Mouse (Mus musculus) heart, embryonic 12.5 days (tissue): ENCODE results near the gene Snn. TPM values are rescaled to one million over a fixed set of nuclear protein-coding genes. Genes with fewer than 3 reads are reported as not detected.
"Not testable (repeated sequence)": the region's sequence is repeated elsewhere in the genome, so short reads cannot be mapped to it uniquely, and the experiment has no call there.

ENCODE experiments used
- ATAC-seq: fragments of 200-750 bp; cut with Nextera tagmentation; 2 replicates; pipeline ENCODE4 v1.8.0; 2017; ENCODE audit warnings: moderate TSS enrichment, moderate library complexity; ENCODE audit not compliant: insufficient number of reproducible peaks, low FRiP score
- H3K27ac ChIP-seq: fragments of 300-500 bp; sonication (generic); 2 replicates; pipeline ENCODE4 v1.5.1; 2016; ENCODE audit warnings: mild to moderate bottlenecking, moderate library complexity; ENCODE audit not compliant: poor library complexity, severe bottlenecking
- H3K27me3 ChIP-seq: fragments of 300-500 bp; sonication (generic); replicated peaks from 2 replicates; pipeline ENCODE4 v1.6.1; 2016; ENCODE audit warnings: mild to moderate bottlenecking, moderate library complexity
- H3K36me3 ChIP-seq: fragments of 300-500 bp; sonication (generic); 2 replicates; pipeline ENCODE4 v1.6.1; 2016; ENCODE audit warnings: mild to moderate bottlenecking, moderate library complexity
- H3K4me1 ChIP-seq: fragments of 300-500 bp; sonication (generic); replicated peaks from 2 replicates; pipeline ENCODE4 v1.6.1; 2016; ENCODE audit warnings: mild to moderate bottlenecking
- H3K4me2 ChIP-seq: fragments of 300-500 bp; sonication (generic); 2 replicates; pipeline ENCODE4 v1.6.1; 2016; ENCODE audit warnings: mild to moderate bottlenecking, moderate library complexity
- H3K4me3 ChIP-seq: fragments of 300-500 bp; sonication (generic); 2 replicates; pipeline ENCODE4 v1.5.1; 2016; ENCODE audit warnings: mild to moderate bottlenecking
- H3K9ac ChIP-seq: fragments of 300-500 bp; sonication (generic); 2 replicates; pipeline ENCODE4 v1.6.1; 2016; ENCODE audit warnings: mild to moderate bottlenecking, moderate library complexity
- H3K9me3 ChIP-seq: fragments of 300-500 bp; sonication (generic); replicated peaks from 2 replicates; pipeline ENCODE4 v1.6.1; 2016; ENCODE audit warnings: mild to moderate bottlenecking, moderate library complexity
- WGBS: fragments of 180-500 bp; shearing (Covaris S2); methylation state at CpG from one replicate; pipeline ENCODE4 v1.1.7; 2016; 5-methylcytosine and 5-hydroxymethylcytosine counted together
- polyA plus RNA-seq: library from polyadenylated mRNA; unstranded; fragments of >200 nt; fragmentation: Nextera tagmentation; extraction: Ambion mirVana; gene quantifications from 2 replicates; pipeline ENCODE4 v1.2.1, GENCODE M21; 2016

The Snn gene
- 38.7 and 39.4 TPM in 2 replicates for polyA plus RNA-seq

DNA sequence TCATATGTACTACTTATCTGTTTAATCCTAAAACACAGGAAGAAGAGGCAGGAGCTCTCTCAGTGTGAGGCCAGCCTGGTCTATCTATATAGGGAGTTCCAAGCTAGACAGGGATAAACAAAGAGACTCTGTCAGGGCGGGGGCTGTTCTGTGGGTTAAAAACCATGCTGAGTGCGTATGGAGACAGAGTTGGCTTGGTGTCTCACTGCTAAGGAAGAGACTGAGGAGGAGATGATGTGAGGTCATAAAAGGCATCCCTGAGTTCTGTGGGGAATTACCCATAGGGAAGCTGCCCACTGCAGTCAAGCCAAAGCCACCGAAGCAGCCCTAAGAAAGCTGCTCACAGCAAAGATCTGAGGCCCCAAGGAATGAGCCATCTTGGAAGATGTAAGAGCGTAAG is at the start of gene Snn:
Gene Snn (plus strand): TSS at position 301 of the 400 bp plus-strand sequence.
- H3K9ac ChIP-seq = no peak within 1 kb of the TSS
- H3K36me3 ChIP-seq = no peaks in the 10 kb centered on the region
- no peaks in the 10 kb centered on the region for H3K9me3 ChIP-seq
- peaks cover 37% of the 10 kb centered on the region for H3K4me1 ChIP-seq
- H3K4me2 ChIP-seq = no peak within 1 kb of the TSS
- H3K27me3 ChIP-seq = no peaks in the 10 kb centered on the region
- H3K27ac ChIP-seq = no peak within 1 kb of the TSS
- H3K4me3 ChIP-seq = no peak within 1 kb of the TSS
- no peak for ATAC-seq
- WGBS = 83% methylated on average over 4 of the region's 4 CpGs

- Histone ChIP-seq H3K4me2 (no peak overlapping the region), H3K9ac (no peak overlapping the region), H3K4me3 (no peak overlapping the region), H3K4me1 (peaks cover 56% of the 10 kb centered on the region), H3K36me3 (no peaks in the 10 kb centered on the region), H3K9me3 (no peaks in the 10 kb centered on the region), H3K27me3 (no peaks in the 10 kb centered on the region), H3K27ac (no peak overlapping the region)
- ATAC-seq = no peak
- 77% methylated on average over 2 of the region's 2 CpGs for WGBS
Measured at GRCm38 (mm10) chr16:11011206-11011605, 49.5 kb upstream of the Snn start.

GRCm38 (mm10) chr16:11011939-11012338 is 48.8 kb upstream of the Snn start:
- no peaks in the 10 kb centered on the region for H3K9me3 ChIP-seq

DNA sequence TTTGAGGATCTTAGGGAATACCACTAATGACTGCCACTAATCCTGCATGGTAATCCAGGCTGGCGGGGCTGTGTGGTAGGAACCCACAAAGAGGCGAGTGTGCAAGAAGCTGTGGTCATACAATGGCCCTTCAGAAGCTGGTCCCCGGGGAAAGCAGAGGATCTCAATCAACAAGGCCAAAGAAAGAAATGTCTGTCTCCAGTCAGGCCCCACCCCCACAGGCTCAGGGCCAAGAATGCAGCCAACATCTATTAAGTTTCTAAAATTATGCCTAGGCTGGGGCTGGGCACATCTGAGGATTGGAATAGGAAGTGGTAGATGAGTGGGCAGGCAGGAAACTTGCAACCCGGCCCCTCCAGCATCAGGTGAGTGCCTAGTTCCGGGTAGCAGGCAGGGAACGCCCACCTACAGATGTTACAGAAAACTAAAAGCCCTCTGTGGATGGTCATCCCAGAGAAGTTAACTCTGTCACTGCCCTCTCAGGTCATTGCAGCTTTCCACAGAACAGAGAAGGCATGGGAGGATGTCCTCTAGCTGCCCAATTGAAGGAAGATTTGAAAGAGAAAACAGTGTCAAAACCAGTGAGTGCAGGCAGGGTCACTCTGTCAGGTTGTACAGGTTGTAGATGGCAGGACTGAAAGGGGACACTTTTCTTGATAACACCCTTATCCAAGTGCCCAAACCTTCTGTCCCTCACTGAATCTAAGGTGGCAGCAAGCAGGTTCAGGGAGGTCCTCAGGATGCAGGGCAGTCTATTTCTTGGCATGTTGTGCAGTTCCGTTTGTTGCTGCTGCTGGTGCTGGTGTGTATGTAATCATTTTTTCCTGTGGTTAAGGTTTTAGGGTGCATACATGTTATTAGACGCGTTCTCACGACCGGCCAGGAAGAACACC is 47.9 kb upstream of the Snn start:
- Histone ChIP-seq H3K9ac (no peak overlapping the region), H3K9me3 (no peaks in the 10 kb centered on the region), H3K4me1 (peaks cover 46% of the 10 kb centered on the region), H3K4me2 (peak overlapping the region; percentile 24), H3K27ac (peak overlapping the region; percentile 55), H3K27me3 (no peaks in the 10 kb centered on the region), H3K36me3 (no peaks in the 10 kb centered on the region), H3K4me3 (no peak overlapping the region)
- ATAC-seq = no peak
- WGBS = 52% methylated on average over 11 of the region's 11 CpGs

More at GRCm38 (mm10) chr16:11011939-11012338, 48.8 kb upstream of the Snn start:
- no peak overlapping the region for H3K4me3 ChIP-seq
- no peak overlapping the region for H3K27ac ChIP-seq
- no peaks in the 10 kb centered on the region for H3K27me3 ChIP-seq
- ATAC-seq = no peak
- no peak overlapping the region for H3K4me2 ChIP-seq
- no peak overlapping the region for H3K9ac ChIP-seq
- WGBS = 88% methylated on average over 4 of the region's 4 CpGs
- no peaks in the 10 kb centered on the region for H3K36me3 ChIP-seq
- H3K4me1 ChIP-seq = peaks cover 49% of the 10 kb centered on the region

DNA sequence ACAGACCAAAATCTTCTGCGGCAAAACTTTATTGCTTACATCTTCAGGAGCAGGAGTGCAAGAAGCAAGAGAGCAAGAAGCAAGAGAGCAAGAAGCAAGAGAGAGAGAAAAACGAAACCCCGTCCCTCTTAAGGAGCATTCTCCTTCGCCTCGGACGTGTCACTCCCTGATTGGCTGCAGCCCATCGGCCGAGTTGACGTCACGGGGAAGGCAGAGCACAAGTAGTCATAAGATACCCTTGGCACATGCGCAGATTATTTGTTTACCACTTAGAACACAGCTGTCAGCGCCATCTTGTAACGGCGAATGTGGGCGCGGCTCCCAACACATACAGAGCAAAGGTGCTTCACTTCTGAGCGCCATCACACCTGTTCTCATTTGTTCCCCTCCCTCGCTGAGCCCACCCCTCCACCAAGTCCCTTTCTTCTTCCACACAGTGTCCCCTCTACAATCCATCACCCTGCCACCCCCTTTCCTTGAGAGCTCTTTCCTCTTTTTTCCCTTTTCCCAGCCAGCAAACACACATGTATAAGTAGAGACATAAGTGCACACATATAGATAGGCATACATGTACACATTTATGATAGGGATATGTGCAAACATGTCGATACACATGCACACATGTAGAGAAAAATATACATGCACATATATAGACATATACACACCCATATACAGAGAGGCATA is 47.1 kb upstream of the Snn start:
- not testable (repeated sequence) for H3K36me3 ChIP-seq, H3K9me3 ChIP-seq, ATAC-seq, H3K4me2 ChIP-seq, H3K27me3 ChIP-seq, H3K4me3 ChIP-seq, H3K9ac ChIP-seq
- Histone ChIP-seq H3K4me1 (peaks cover 44% of the 10 kb centered on the region), H3K27ac (0 out of 2 replicates have a peak overlapping the region, but pooled peaks have one; percentile 55)
- WGBS = 82% methylated on average over 14 of the region's 19 CpGs

GRCm38 (mm10) chr16:11014407-11014806 is 46.3 kb upstream of the Snn start:
- WGBS = 72% methylated on average over 3 of the region's 3 CpGs
- no peak overlapping the region for H3K4me2 ChIP-seq
- no peaks in the 10 kb centered on the region for H3K36me3 ChIP-seq
- H3K27me3 ChIP-seq = no peaks in the 10 kb centered on the region
- no peak overlapping the region for H3K27ac ChIP-seq
- H3K9ac ChIP-seq = no peak overlapping the region
- H3K4me3 ChIP-seq = no peak overlapping the region
- peaks cover 36% of the 10 kb centered on the region for H3K4me1 ChIP-seq
- H3K9me3 ChIP-seq = no peaks in the 10 kb centered on the region
- ATAC-seq = no peak

DNA sequence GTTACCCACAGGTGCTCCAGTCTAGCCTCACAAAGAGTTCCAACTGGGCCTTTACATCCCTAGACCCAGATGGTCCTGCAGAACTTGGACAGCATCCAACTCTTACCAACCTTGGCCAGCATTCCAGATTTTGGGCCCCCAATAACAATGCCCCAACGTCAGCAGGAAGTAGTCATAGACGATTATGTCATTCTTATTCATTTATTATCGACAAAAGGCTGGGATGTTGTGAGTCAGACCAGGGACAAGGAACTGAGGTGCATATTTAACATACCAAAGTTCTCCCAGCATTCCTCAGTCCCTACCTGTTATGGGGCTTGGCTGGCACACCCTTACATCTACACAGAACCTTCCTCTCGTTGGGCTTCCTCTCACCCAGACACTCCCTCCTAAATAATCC is 44.4 kb upstream of the Snn start:
- no peak for ATAC-seq
- WGBS = 71% methylated on average over 4 of the region's 4 CpGs
- H3K27me3 ChIP-seq = no peaks in the 10 kb centered on the region

DNA sequence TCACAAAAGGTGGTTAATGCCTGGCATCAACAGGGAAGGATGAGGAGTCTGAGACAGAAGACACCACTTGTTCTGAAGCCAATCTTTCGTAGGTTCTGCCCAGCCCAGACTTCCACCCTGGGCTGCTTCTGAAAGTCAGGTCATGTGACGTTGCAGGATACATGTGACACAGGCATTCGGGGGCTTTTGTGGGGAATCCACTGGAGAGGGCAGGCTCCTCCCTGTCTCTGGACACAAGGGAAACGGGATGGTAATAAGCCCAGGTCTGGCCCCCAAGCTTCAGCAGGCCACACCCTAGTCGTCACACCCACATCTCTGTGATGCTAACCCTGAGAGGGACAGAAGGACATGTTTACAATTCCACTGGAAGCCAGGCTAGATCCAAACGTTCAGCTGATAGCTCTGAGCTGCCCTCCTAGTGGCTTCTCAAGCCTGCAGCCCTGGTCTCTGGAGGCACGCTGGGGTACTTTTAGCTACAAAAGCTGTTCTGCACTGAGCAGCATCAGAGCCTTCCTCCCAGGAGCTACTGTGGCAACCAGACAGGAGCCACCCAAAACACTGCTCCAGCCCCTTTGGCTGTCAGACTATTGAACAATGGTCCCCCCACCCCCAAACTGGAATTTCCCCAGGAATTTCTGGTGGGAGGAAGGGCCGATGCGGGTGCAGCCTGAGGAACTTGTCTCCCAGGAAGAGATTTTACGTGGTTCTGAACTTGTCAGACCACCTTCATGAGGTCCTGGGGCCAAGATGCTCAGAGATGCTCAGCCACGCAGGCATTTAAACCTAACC is 42.7 kb upstream of the Snn start:
- 46% methylated on average over 11 of the region's 11 CpGs for WGBS
- no peak overlapping the region for H3K9ac ChIP-seq

More for the DNA sequence above, 44.4 kb upstream of the Snn start:
- no peak overlapping the region for H3K4me2 ChIP-seq
- H3K4me1 ChIP-seq = peaks cover 30% of the 10 kb centered on the region
- H3K4me3 ChIP-seq = no peak overlapping the region
- no peak overlapping the region for H3K9ac ChIP-seq
- H3K9me3 ChIP-seq = no peaks in the 10 kb centered on the region
- no peaks in the 10 kb centered on the region for H3K36me3 ChIP-seq
- no peak overlapping the region for H3K27ac ChIP-seq

GRCm38 (mm10) chr16:11021403-11022112 is 39.2 kb upstream of the Snn start:
- Histone ChIP-seq H3K4me1 (peaks cover 13% of the 10 kb centered on the region), H3K9ac (no peak overlapping the region), H3K36me3 (no peaks in the 10 kb centered on the region), H3K9me3 (no peaks in the 10 kb centered on the region), H3K4me3 (no peak overlapping the region), H3K4me2 (no peak overlapping the region), H3K27ac (no peak overlapping the region), H3K27me3 (no peaks in the 10 kb centered on the region)
- WGBS = 59% methylated on average over 3 of the region's 3 CpGs
- ATAC-seq = no peak

More for the DNA sequence above, 42.7 kb upstream of the Snn start:
- Histone ChIP-seq H3K4me3 (no peak overlapping the region), H3K36me3 (no peaks in the 10 kb centered on the region), H3K4me2 (no peak overlapping the region), H3K9me3 (no peaks in the 10 kb centered on the region), H3K4me1 (peaks cover 15% of the 10 kb centered on the region), H3K27me3 (no peaks in the 10 kb centered on the region), H3K27ac (no peak overlapping the region)
- ATAC-seq = 0 out of 2 replicates have a peak, but pooled peaks have one; percentile 52

DNA sequence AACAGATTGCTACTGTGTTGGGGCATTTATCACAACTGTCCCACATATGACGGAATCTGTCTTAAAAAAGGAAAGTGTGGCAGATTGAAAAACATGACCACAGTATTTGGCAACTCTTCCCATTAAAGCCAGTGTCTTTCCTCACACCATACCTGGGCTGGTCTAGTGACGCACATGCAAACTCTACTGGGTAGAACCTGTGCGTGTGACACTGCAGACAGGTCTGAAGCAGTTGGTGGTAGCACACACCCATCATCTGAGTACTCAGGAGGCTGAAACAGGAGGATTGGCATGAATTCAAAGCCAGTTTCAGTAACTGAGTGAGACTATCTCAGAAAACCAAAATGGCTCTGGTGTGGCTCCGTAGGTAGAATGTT is 38.6 kb upstream of the Snn start:
- Histone ChIP-seq H3K9ac (no peak overlapping the region), H3K4me3 (no peak overlapping the region), H3K27ac (no peak overlapping the region), H3K4me1 (peaks cover 13% of the 10 kb centered on the region), H3K4me2 (no peak overlapping the region), H3K27me3 (no peaks in the 10 kb centered on the region), H3K36me3 (no peaks in the 10 kb centered on the region), H3K9me3 (no peaks in the 10 kb centered on the region)
- no peak for ATAC-seq
- 80% methylated on average over 4 of the region's 4 CpGs for WGBS
